Mouse (Mus musculus) heart, postnatal 36 days (tissue): ENCODE measurements at regions not wholly inside any gene's neighbourhood (a gene's known extent, or its start where the extent isn't known, plus 50 kb on each side); places are given as distances from the start of the nearest gene placed in this dataset.

Source experiments
- DNase-seq, 2 experiments: peaks; one replicate each; pipeline ENCODE4 v3.0.0; 2021 to 2022
- intact Hi-C: fragments of 180-260 bp; cut with DNase I; formaldehyde crosslinking; loops from one replicate; pipeline ENCODE4 v1.15.1; 2025

DNA sequence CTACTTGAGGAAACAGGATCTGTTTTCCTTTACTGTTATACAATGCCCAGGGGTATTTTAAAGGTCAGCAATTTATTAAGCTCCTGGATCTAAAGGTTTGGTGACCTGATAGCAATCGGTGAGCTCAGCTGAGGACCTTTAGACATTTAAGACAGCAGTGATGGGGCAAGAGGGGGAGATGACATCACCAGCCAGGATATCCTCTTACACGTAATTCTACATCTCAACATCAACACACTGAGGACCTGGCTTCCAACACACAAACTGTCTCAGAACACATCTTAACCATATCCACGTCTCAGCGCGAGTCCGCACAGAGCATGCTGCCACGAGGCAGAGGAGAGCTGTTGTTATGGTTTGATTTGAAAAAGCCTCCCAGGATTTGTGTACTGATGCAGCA is 69.2 kb downstream of the Nhlrc3 start:
- DNase-seq: no peak
- intact Hi-C loops: no loop called here

DNA sequence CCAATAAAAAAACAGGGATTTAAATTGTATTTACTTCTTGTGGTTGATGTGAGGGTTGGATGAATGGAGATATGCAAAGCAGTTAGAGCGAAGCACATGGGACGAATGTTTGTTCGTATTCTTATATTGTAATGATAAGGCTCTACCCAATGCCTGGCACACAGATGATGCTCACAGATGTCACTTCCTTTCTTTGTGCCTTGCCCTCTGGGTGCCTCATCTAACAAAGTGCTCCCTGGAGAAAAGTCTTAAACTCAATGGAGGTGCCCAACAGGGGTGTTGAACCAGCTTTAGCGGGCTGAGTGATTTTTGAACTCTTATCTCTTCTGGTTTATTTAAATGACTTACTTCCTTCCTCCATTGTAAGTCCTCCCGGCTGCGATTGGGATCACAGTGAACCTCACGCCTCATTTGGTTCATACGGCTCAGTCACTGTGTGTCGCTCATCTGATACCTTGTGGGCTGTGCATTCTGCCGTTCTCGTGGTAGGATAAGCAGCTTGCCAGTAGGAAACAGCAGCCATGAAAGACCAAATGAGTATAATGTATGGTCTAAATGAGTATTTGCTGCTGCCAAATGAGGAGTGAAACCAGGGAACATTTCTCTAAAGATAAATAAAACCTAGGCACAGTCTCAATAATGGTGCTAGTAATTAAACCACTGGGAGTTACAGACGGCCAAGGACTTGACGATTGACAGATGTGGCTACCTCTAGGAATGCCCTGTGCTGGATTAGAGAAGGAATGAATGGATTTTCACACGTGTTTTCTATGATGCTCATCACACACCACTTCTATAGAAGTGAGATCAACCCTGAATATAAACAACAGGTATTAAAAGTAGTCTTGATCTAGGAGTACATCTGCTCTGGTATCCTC is 81.2 kb downstream of the Nhlrc3 start:
- intact Hi-C loops: no loop called here
- no peak for DNase-seq

GRCm38 (mm10) chr3:53379519-53380181 is 83.5 kb downstream of the Nhlrc3 start:
- no peak for DNase-seq
- intact Hi-C loops: no loop called here

GRCm38 (mm10) chr3:53376864-53377447 is 86.2 kb downstream of the Nhlrc3 start:
- DNase-seq: no peak
- intact Hi-C loops: no loop called here

GRCm38 (mm10) chr3:53372887-53373286 is 90.2 kb downstream of the Nhlrc3 start:
- DNase-seq: no peak
- intact Hi-C loops: no loop called here

- intact Hi-C loops: no loop called here
- no peak for DNase-seq
Measured at GRCm38 (mm10) chr3:53371910-53372309, 91.2 kb downstream of the Nhlrc3 start.

DNA sequence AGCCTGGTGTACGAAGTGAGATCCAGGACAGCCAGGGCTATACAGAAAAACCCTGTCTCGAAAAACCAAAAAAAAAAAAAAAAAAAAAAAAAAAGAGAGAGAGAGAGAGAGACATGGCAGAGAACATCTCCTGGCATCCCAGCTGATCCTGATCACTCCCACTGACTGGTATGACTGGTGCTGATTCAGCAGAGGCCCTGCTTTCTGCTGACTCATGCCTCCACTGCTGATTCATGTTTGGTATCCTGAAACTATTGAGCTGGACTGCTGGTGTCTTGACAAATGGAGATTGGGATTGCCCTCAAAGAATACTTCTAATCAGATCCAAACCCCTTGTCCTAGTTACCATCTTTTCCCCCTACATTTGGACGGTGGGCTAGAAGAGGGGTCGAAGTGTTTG is 101.9 kb downstream of the Nhlrc3 start:
- intact Hi-C loops: no loop called here
- DNase-seq: no peak

- no peak for DNase-seq
- intact Hi-C loops: no loop called here
Measured at GRCm38 (mm10) chr3:53353693-53354092, 109.4 kb downstream of the Nhlrc3 start.

GRCm38 (mm10) chr3:53353282-53353681 is 109.8 kb downstream of the Nhlrc3 start:
- intact Hi-C loops: no loop called here

DNA sequence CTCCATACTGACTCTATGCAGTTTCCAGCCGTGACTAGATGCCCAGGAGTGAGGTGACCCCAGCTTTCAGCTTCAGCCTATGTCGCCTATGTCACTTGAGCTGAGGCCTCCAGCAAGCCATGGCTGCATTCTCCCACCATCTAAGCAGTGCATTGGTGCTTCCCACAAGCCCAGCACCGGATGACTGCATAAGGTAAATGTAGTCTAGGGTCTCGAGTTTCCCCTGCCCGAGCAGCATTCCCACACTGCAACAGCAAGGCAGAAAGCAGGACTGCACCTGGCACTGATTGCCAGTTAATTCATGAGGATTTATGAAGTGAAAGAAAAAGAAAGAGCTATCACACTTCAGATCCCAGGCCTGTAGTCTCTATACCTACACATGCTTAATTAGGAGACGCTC is 119.5 kb downstream of the Nhlrc3 start:
- intact Hi-C loops: no loop called here
- no peak for DNase-seq

More at GRCm38 (mm10) chr3:53353282-53353681, 109.8 kb downstream of the Nhlrc3 start:
- DNase-seq: no peak

DNA sequence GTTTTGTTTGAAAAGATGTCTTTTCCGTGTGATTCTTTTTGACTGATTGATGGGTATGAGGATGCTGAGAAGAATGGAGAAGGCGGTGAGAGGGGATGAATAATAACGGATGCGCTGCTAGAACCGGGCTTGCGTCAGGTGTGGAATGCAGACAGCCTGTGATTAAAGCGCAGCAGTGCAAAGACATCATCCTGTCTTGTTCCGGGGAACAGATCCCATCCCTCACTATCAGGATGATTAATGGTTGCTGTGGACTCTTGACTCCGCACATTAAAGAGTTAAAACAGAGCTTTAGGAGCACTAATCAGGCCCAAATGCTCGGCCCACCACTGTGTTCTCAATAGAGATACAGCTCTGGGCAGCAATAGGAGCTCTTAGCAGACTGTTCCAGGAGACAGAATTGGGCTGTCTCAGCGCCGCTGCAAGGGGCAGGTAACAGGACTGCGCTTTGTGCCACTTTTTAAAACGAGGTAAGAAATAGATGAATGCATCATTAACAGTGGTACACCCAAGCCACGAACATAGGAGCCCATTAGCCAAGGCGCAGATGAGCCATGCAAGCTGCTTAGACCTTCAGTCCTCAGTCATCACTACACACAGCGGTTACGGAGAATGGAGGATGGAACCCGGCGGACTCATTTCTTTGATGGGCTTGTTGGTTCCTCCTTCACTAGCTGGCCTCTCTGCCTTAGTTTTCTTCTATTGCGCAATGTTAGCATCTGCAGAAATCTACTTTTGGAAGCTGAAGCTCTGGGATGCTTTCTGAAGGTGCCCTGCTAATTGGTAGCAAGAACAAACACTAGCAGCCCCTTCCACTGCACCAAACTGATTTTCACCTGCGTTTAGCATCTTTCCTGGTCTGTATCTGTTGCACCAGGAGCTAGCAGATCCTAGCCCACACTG is 121.6 kb downstream of the Nhlrc3 start:
- intact Hi-C loops: no loop called here
- DNase-seq: no peak

DNA sequence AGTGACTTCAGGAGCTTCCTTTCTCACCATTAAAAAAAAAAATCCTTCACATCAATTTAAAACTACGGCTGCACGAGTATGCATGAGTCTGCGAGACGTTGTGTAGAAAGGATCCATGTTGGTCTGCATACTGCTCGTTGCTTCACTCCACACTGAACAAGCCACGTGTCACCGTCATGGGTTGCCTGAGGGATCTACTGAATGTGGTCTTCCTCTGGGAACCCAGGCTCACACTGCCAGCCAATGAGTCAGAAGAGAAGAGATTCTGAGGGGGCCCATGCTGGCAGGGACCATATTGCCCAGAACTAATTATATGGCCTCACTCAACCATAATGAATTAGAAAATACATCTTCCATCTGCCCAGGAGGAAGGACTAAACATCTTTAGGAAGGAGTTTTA is 124.6 kb downstream of the Nhlrc3 start:
- DNase-seq: no peak
- intact Hi-C loops: no loop called here

DNA sequence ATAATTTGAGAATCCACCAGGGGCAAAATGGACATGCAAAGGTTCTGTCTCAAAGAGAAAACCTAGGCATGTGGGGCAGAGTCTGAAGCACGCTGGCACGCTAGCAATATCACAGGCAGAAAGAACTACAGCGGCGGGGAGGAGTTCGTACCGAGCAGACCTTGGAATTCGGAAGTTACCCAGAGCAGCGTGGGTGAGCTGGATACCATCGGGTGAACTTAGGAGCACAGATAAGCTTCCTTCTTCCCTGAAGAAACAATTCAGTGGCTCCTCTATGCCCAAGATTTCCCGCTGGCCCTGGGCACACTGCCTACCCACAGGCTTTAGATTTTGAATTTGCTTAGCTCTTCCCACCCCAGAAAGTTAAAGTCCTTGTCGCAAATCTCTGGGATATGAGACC is 129.1 kb downstream of the Nhlrc3 start:
- intact Hi-C loops: no loop called here
- DNase-seq: no peak

- intact Hi-C loops: loop anchor here (2.0 kb wide), 1 partner anchor 297 kb away; no protein-coding TSS in a partner anchor
- peak; percentile 13 to 26 for DNase-seq
Measured at GRCm38 (mm10) chr3:53329528-53329927, 133.6 kb downstream of the Nhlrc3 start.

- intact Hi-C loops: no loop called here
- DNase-seq: no peak
Measured at GRCm38 (mm10) chr3:53327424-53327823, 135.7 kb downstream of the Nhlrc3 start.

DNA sequence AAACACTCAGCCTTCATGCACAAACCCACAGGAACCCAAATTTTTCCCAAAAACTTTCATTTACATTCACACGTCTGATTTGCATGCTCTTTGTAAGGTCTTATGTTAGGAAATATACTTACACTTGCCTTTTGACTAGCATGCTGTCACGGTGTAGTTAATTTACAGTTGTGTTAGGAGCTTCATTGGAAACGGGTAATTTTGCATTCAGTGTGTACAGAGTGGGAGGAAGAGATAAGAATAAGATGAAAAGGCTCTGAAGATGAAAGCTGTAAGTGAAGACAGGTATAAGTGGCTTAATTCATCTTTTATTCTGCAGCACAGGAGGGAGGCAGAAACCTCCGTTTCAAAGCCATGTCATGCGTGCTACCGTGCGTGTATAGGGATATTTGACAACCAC is 136.2 kb downstream of the Nhlrc3 start:
- intact Hi-C loops: no loop called here

GRCm38 (mm10) chr3:53325080-53325479 is 138.1 kb downstream of the Nhlrc3 start:
- intact Hi-C loops: no loop called here
- no peak for DNase-seq

More for the DNA sequence above, 136.2 kb downstream of the Nhlrc3 start:
- DNase-seq: no peak

- no peak for DNase-seq
- intact Hi-C loops: no loop called here
Measured at GRCm38 (mm10) chr3:53324386-53324785, 138.7 kb downstream of the Nhlrc3 start.

DNA sequence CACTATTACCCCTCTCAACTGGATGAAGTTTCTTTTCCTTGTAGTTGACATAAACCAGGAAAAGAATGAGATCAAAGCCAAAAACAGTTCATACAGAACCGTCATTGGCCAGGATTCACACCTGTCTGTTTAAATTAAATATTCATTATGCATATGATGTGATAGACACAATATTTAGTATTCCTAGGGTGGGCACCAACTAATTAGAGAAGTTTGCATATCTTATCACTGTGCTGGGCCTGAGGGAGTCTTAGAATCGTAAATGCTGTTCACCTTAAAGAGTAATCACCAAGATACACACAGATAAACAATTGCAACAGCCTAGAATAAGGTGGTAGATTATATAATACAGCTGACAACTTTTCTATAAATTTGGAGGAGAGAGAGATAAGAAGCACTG is 147.7 kb downstream of the Nhlrc3 start:
- intact Hi-C loops: no loop called here
- no peak for DNase-seq
